Mouse (Mus musculus) bone marrow, adult 2 months (tissue): ENCODE measurements around the gene Ryr1.

Experiments
- CTCF ChIP-seq: fragments of 200-500 bp; IDR thresholded peaks from 2 replicates; pipeline ENCODE4 v1.5.1; 2011; ENCODE audit warnings: low read length, control low read depth; ENCODE audit not compliant: control insufficient read depth, insufficient read depth
- POLR2A ChIP-seq: fragments of 200-500 bp; IDR thresholded peaks from 2 replicates; pipeline ENCODE4 v1.6.1; 2011; ENCODE audit warnings: low read depth, mild to moderate bottlenecking, control low read depth, low read length, borderline replicate concordance; ENCODE audit not compliant: control insufficient read depth

DNA sequence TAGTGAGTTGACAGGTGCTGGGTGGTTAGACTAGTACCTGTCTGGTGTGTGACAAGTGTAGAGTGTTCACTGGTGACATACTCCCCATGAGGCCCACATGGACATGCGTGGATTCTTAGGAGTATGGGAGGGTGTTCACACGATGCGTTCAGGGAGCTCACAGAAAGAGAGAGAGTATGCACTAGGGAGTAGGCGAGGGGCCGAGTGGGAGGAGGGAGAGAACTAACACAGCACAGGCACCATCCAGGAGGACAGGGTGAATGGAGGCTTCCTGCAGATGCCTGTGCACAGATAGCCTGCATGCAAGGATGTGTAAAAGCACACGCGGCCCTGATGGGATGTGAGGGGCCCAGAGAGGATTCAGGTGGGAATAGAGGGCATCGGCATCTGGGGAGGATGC, 102.5 kb downstream of the Ryr1 start:
- TF ChIP-seq CTCF (no peak), POLR2A (no peak)
